Mouse (Mus musculus): Measurements from ENCODE around the gene Dcaf4. TPM values are rescaled to one million over a fixed set of nuclear protein-coding genes. Genes with fewer than 3 reads are reported as not detected.

The Dcaf4 gene
- polyA plus RNA-seq (2012; ENCODE audit: low replicate concordance): 8.6 and 22.6 TPM in 2 replicates

GRCm38 (mm10) chr12:83520311-83520890 is at the start of gene Dcaf4:
Gene Dcaf4, plus strand, starts transcription at chr12:83520466.

GRCm38 (mm10) chr12:83487476-83487991 is 32.7 kb upstream of the Dcaf4 start, which contains the start of gene Dpf3:
Gene Dpf3, minus strand, starts transcription at chr12:83487716.

Other genes with a start within 250 kb of the Dcaf4 start
- gene Dpf3, start 32.8 kb upstream of the Dcaf4 start, polyA plus RNA-seq (2012; ENCODE audit: low replicate concordance): 6.3 and 8.4 TPM in 2 replicates
- gene Zfyve1, start 76.8 kb downstream of the Dcaf4 start, polyA plus RNA-seq (2012; ENCODE audit: low replicate concordance): 6.0 and 10.6 TPM in 2 replicates
- 40.8 and 73.0 TPM in 2 replicates for gene Rbm25, start 110.8 kb downstream of the Dcaf4 start, polyA plus RNA-seq (2012; ENCODE audit: low replicate concordance)
- 10.0 and 14.6 TPM in 2 replicates for gene Psen1, start 167.7 kb downstream of the Dcaf4 start, polyA plus RNA-seq (2012; ENCODE audit: low replicate concordance)
- gene Papln, start 243.2 kb downstream of the Dcaf4 start, polyA plus RNA-seq (2012; ENCODE audit: low replicate concordance): 0.42 and 0.46 TPM in 2 replicates